Mouse (Mus musculus): ENCODE results near the gene Pate2.

Pate2 gene

GRCm38 (mm10) chr9:35569571-35570534, at the start of gene Pate2, which contains the start of gene Hyls1:
TSS of gene Pate2 (plus strand) at chr9:35570284.
TSS of gene Hyls1 (minus strand) at chr9:35570398.
- peak; percentile 94 for DNase-seq (ENCODE audit: extremely low spot score, low read depth, low spot score)

GRCm38 (mm10) chr9:35520631-35521348, 49.3 kb upstream of the Pate2 start:
- DNase-seq (ENCODE audit: extremely low spot score, low read depth, low spot score) = no peak

- DNase-seq (ENCODE audit: extremely low spot score, low read depth, low spot score) = no peak
These were observed 47.8 kb upstream of the Pate2 start for GRCm38 (mm10) chr9:35522241-35522640.

- DNase-seq (ENCODE audit: extremely low spot score, low read depth, low spot score) = no peak
These were observed 47.1 kb upstream of the Pate2 start for GRCm38 (mm10) chr9:35522821-35523515.

GRCm38 (mm10) chr9:35523541-35523940, 46.5 kb upstream of the Pate2 start:
- no peak for DNase-seq (ENCODE audit: extremely low spot score, low read depth, low spot score)

- DNase-seq (ENCODE audit: extremely low spot score, low read depth, low spot score) = no peak
These were observed 46.1 kb upstream of the Pate2 start for GRCm38 (mm10) chr9:35523941-35524411.

- no peak for DNase-seq (ENCODE audit: extremely low spot score, low read depth, low spot score)
These were observed 40.9 kb upstream of the Pate2 start for GRCm38 (mm10) chr9:35529141-35529540.

GRCm38 (mm10) chr9:35529796-35530195, 40.3 kb upstream of the Pate2 start:
- DNase-seq (ENCODE audit: extremely low spot score, low read depth, low spot score) = peak; percentile 53

GRCm38 (mm10) chr9:35533266-35533665, 36.8 kb upstream of the Pate2 start:
- no peak for DNase-seq (ENCODE audit: extremely low spot score, low read depth, low spot score)

GRCm38 (mm10) chr9:35535110-35535509, 35.0 kb upstream of the Pate2 start:
- no peak for DNase-seq (ENCODE audit: extremely low spot score, low read depth, low spot score)

GRCm38 (mm10) chr9:35535876-35536275, 34.2 kb upstream of the Pate2 start:
- DNase-seq (ENCODE audit: extremely low spot score, low read depth, low spot score) = no peak

GRCm38 (mm10) chr9:35539001-35539750, 30.9 kb upstream of the Pate2 start:
- DNase-seq (ENCODE audit: extremely low spot score, low read depth, low spot score) = no peak

- no peak for DNase-seq (ENCODE audit: extremely low spot score, low read depth, low spot score)
These were observed 29.1 kb upstream of the Pate2 start for GRCm38 (mm10) chr9:35541024-35541423.

- DNase-seq (ENCODE audit: extremely low spot score, low read depth, low spot score) = peak; percentile 79
These were observed 28.6 kb upstream of the Pate2 start for GRCm38 (mm10) chr9:35541488-35541887.

GRCm38 (mm10) chr9:35541941-35542340, 28.1 kb upstream of the Pate2 start:
- DNase-seq (ENCODE audit: extremely low spot score, low read depth, low spot score) = no peak

- DNase-seq (ENCODE audit: extremely low spot score, low read depth, low spot score) = no peak
These were observed 26.8 kb upstream of the Pate2 start for GRCm38 (mm10) chr9:35543099-35543860.

- DNase-seq (ENCODE audit: extremely low spot score, low read depth, low spot score) = no peak
These were observed 25.4 kb upstream of the Pate2 start for GRCm38 (mm10) chr9:35544666-35545065.

GRCm38 (mm10) chr9:35545704-35546103, 24.4 kb upstream of the Pate2 start:
- no peak for DNase-seq (ENCODE audit: extremely low spot score, low read depth, low spot score)

- no peak for DNase-seq (ENCODE audit: extremely low spot score, low read depth, low spot score)
These were observed 23.3 kb upstream of the Pate2 start for GRCm38 (mm10) chr9:35546745-35547144.

GRCm38 (mm10) chr9:35548455-35548854, 21.6 kb upstream of the Pate2 start:
- no peak for DNase-seq (ENCODE audit: extremely low spot score, low read depth, low spot score)
